Mouse (Mus musculus) myocyte (in vitro differentiated cells): ENCODE measurements around the gene Eif2b5. TPM values are rescaled to one million over a fixed set of nuclear protein-coding genes. Genes with fewer than 3 reads are reported as not detected.

Source experiments
- H3K27me3 ChIP-seq: one replicate; pipeline ENCODE4 v1.6.1; 2011; ENCODE audit not compliant: control insufficient read depth, insufficient read depth, insufficient read length
- H3K36me3 ChIP-seq: one replicate; pipeline ENCODE4 v1.6.1; 2011; ENCODE audit not compliant: control insufficient read depth, insufficient read depth
- H3K4me2 ChIP-seq: one replicate; pipeline ENCODE4 v1.6.1; 2011; ENCODE audit warnings: low read depth, control low read depth
- H3K4me3 ChIP-seq: one replicate; pipeline ENCODE4 v1.5.1; 2011; ENCODE audit warnings: mild to moderate bottlenecking, control low read depth, moderate library complexity
- H3K79me2 ChIP-seq: one replicate; pipeline ENCODE4 v1.6.1; 2011; ENCODE audit not compliant: control insufficient read depth, insufficient read depth
- H3ac ChIP-seq: one replicate; pipeline ENCODE4 v1.6.1; 2011; ENCODE audit not compliant: control insufficient read depth, insufficient read length
- CEBPB ChIP-seq: IDR thresholded peaks from 2 replicates; pipeline ENCODE4 v1.6.1; 2011; ENCODE audit warnings: mild to moderate bottlenecking, moderate library complexity; ENCODE audit not compliant: poor library complexity, insufficient read depth, severe bottlenecking
- E2F4 ChIP-seq: IDR thresholded peaks from one replicate; pipeline ENCODE4 v1.6.1; 2011; ENCODE audit warnings: mild to moderate bottlenecking, control low read depth, moderate library complexity; ENCODE audit not compliant: insufficient read depth
- MAX ChIP-seq: IDR thresholded peaks from one replicate; pipeline ENCODE4 v1.6.1; 2011; ENCODE audit warnings: low read depth, mild to moderate bottlenecking, control low read depth
- MYOD1 ChIP-seq, 3 experiments: IDR thresholded peaks; one replicate each; pipeline ENCODE4 v1.6.1; 2011; ENCODE audit warnings: control low read depth in 2 of 3, low read depth in 2 of 3, mild to moderate bottlenecking in 2 of 3, moderate library complexity in 1 of 3; ENCODE audit not compliant: insufficient read length in 2 of 3, control insufficient read depth in 1 of 3
- MYOG ChIP-seq, 3 experiments: IDR thresholded peaks; one replicate each; pipeline ENCODE4 v1.6.1; 2011; ENCODE audit warnings: control low read depth in 2 of 3, low read depth in 2 of 3, mild to moderate bottlenecking in 2 of 3; ENCODE audit not compliant: insufficient read length in 2 of 3, control insufficient read depth in 1 of 3, insufficient read depth in 1 of 3
- POLR2A ChIP-seq: IDR thresholded peaks from one replicate; pipeline ENCODE4 v1.6.1; 2011; ENCODE audit warnings: low read depth, mild to moderate bottlenecking, control low read depth, moderate library complexity; ENCODE audit not compliant: insufficient read length
- POLR2AphosphoS2 ChIP-seq: IDR thresholded peaks from one replicate; pipeline ENCODE4 v1.6.1; 2011; ENCODE audit warnings: low read depth, control low read depth; ENCODE audit not compliant: insufficient read length
- REST ChIP-seq: IDR thresholded peaks from one replicate; pipeline ENCODE4 v1.6.1; 2011; ENCODE audit warnings: mild to moderate bottlenecking, control low read depth, moderate library complexity; ENCODE audit not compliant: insufficient read depth, insufficient read length
- SRF ChIP-seq: IDR thresholded peaks from one replicate; pipeline ENCODE4 v1.6.1; 2011; ENCODE audit warnings: low read depth; ENCODE audit not compliant: control insufficient read depth, insufficient read length
- TCF12 ChIP-seq: IDR thresholded peaks from one replicate; pipeline ENCODE4 v1.6.1; 2011; ENCODE audit warnings: mild to moderate bottlenecking, control low read depth; ENCODE audit not compliant: poor library complexity, insufficient read depth, severe bottlenecking
- TCF3 ChIP-seq: IDR thresholded peaks from one replicate; pipeline ENCODE4 v1.6.1; 2011; ENCODE audit warnings: low read depth, control low read depth; ENCODE audit not compliant: insufficient read length
- USF1 ChIP-seq: IDR thresholded peaks from one replicate; pipeline ENCODE4 v1.6.1; 2011; ENCODE audit warnings: low read depth, mild to moderate bottlenecking, control low read depth, moderate library complexity
- polyA plus RNA-seq: library from polyadenylated mRNA; unstranded; fragments of >200 nt; fragmentation: generic; extraction: Trizol; gene quantifications from one replicate; pipeline ENCODE4 v1.2.1, GENCODE M21; 2012; ENCODE audit warnings: missing spikeins

The Eif2b5 gene
- polyA plus RNA-seq, 1 experiment, result 94.7 TPM

GRCm38 (mm10) chr16:20528779-20529178 is 30.2 kb downstream of the Eif2b5 start:
- H3K4me2 ChIP-seq, result no peak overlapping the region
- H3K79me2 ChIP-seq, result no peaks in the 10 kb centered on the region
- H3K36me3 ChIP-seq, result peaks cover 39% of the 10 kb centered on the region
- TF ChIP-seq POLR2AphosphoS2 (no peak), MAX (no peak)
- H3ac ChIP-seq, result no peak overlapping the region
- H3K4me3 ChIP-seq, result no peak overlapping the region
- no peaks in the 10 kb centered on the region for H3K27me3 ChIP-seq

DNA sequence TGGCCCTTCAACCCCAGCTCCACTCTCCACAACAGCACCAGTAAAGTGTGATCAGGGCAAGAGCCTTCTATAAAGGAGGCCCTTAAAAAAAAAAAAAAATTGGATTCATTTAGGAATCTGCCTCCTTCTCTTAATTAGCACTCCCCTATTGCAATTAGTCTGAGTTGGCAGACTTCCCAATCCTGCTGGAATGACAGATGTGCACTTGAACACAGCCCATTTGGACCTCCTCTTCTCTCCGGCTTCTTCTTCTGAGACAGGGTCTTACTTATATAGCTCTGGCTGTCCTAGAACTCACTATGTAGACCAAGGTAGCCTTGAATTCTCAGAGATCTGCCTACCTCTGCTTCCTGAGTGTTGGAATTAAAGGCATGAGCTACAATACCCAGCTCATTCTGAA is 30.8 kb downstream of the Eif2b5 start:
- Histone ChIP-seq H3ac (no peak overlapping the region), H3K79me2 (no peaks in the 10 kb centered on the region), H3K4me2 (no peak overlapping the region), H3K27me3 (no peaks in the 10 kb centered on the region), H3K4me3 (no peak overlapping the region), H3K36me3 (peaks cover 39% of the 10 kb centered on the region)
- no peak for TF ChIP-seq POLR2AphosphoS2
- TF ChIP-seq SRF, result no peak
- no peak for TF ChIP-seq MYOG (IDR thresholded peaks at IDR 0.05; ENCODE audit: control insufficient read depth in 1 of 3, insufficient read depth in 1 of 3, insufficient read length in 2 of 3, low read depth in 2 of 3)
- TF ChIP-seq TCF3, result no peak
- TF ChIP-seq TCF12, result no peak
- TF ChIP-seq MAX, result no peak
- TF ChIP-seq E2F4, result no peak
- no peak for TF ChIP-seq POLR2A

DNA sequence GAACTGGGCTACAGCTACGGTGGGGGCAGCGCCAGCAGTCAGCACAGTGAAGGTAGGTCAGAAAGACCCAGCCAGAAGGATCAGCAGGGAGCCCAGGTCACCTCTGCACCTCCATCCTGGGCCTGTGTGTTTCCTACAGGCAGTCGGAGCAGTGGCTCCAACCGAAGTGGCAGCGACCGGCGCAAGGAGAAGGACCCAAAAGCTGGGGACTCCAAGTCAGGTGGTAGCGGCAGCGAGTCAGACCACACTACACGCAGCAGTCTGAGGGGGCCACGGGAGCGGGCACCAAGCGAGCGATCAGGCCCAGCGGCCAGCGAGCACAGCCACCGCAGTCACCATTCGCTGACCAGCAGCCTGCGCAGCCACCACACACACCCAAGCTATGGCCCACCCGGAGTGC is 32.3 kb downstream of the Eif2b5 start:
- H3K27me3 ChIP-seq, result no peaks in the 10 kb centered on the region
- no peak for TF ChIP-seq REST
- no peak for TF ChIP-seq TCF12
- TF ChIP-seq E2F4, result no peak
- no peak for TF ChIP-seq SRF
- TF ChIP-seq POLR2AphosphoS2, result no peak
- no peak for TF ChIP-seq POLR2A
- TF ChIP-seq MYOG (IDR thresholded peaks at IDR 0.05; ENCODE audit: control insufficient read depth in 1 of 3, insufficient read depth in 1 of 3, insufficient read length in 2 of 3, low read depth in 2 of 3), result no peak
- TF ChIP-seq MAX, result no peak
- no peak for TF ChIP-seq CEBPB
- TF ChIP-seq TCF3, result no peak
- TF ChIP-seq MYOD1 (IDR thresholded peaks at IDR 0.05; ENCODE audit: control insufficient read depth in 1 of 3, insufficient read length in 2 of 3, low read depth in 2 of 3), result no peak
- no peak for TF ChIP-seq USF1
- H3K4me3 ChIP-seq, result no peak overlapping the region
- no peak overlapping the region for H3ac ChIP-seq
- no peak overlapping the region for H3K4me2 ChIP-seq
- H3K36me3 ChIP-seq, result peaks cover 24% of the 10 kb centered on the region
- peaks cover 3% of the 10 kb centered on the region for H3K79me2 ChIP-seq

- H3K27me3 ChIP-seq, result no peaks in the 10 kb centered on the region
- H3K36me3 ChIP-seq, result peaks cover 16% of the 10 kb centered on the region
- TF ChIP-seq POLR2A, result no peak
- TF ChIP-seq CEBPB, result no peak
- TF ChIP-seq USF1, result no peak
- TF ChIP-seq TCF3, result no peak
- TF ChIP-seq MAX, result no peak
- TF ChIP-seq E2F4, result no peak
- TF ChIP-seq SRF, result no peak
- no peak for TF ChIP-seq POLR2AphosphoS2
- no peak for TF ChIP-seq TCF12
- TF ChIP-seq REST, result no peak
- TF ChIP-seq MYOG (IDR thresholded peaks at IDR 0.05; ENCODE audit: control insufficient read depth in 1 of 3, insufficient read depth in 1 of 3, insufficient read length in 2 of 3, low read depth in 2 of 3), result no peak
- no peak for TF ChIP-seq MYOD1 (IDR thresholded peaks at IDR 0.05; ENCODE audit: control insufficient read depth in 1 of 3, insufficient read length in 2 of 3, low read depth in 2 of 3)
- H3K79me2 ChIP-seq, result peaks cover 35% of the 10 kb centered on the region
- H3ac ChIP-seq, result peak overlapping the region; percentile 36
- peak overlapping the region; percentile 89 for H3K4me3 ChIP-seq
- H3K4me2 ChIP-seq, result no peak overlapping the region
These were observed 36.1 kb downstream of the Eif2b5 start for GRCm38 (mm10) chr16:20534617-20535295.
